Mouse (Mus musculus) CH12.LX (cell line): ENCODE results near the gene Nek1.

Experiments used
- CTCF ChIP-seq, 2 experiments: IDR thresholded peaks in 1 of 2; conservative IDR thresholded peaks in 1 of 2; 2 replicates each; pipeline ENCODE4 v1.5.1; 2011 to 2012; ENCODE audit warnings: low read depth in 2 of 2, low read length in 2 of 2, improper control_type of control experiment in 1 of 2, inconsistent platforms in 1 of 2, mild to moderate bottlenecking in 1 of 2, moderate library complexity in 1 of 2
- E2F4 ChIP-seq: IDR thresholded peaks from 2 replicates; pipeline ENCODE4 v1.6.1; 2011; ENCODE audit warnings: low read depth, low read length, improper control_type of control experiment; ENCODE audit not compliant: insufficient replicate concordance
- EP300 ChIP-seq: IDR thresholded peaks from 2 replicates; pipeline ENCODE4 v1.6.1; 2011; ENCODE audit warnings: low read length, improper control_type of control experiment
- MXI1 ChIP-seq: IDR thresholded peaks from 2 replicates; pipeline ENCODE4 v1.6.1; 2011; ENCODE audit warnings: mild to moderate bottlenecking, low read depth, low read length, improper control_type of control experiment
- RAD21 ChIP-seq: IDR thresholded peaks from 2 replicates; pipeline ENCODE4 v1.6.1; 2011; ENCODE audit warnings: low read depth, mild to moderate bottlenecking, low read length, improper control_type of control experiment, moderate library complexity
- SIN3A ChIP-seq: IDR thresholded peaks from 2 replicates; pipeline ENCODE4 v1.6.1; 2012; ENCODE audit warnings: low read length, improper control_type of control experiment, inconsistent platforms
- USF1 ChIP-seq: IDR thresholded peaks from 2 replicates; pipeline ENCODE4 v1.6.1; 2014; ENCODE audit warnings: low read depth, mild to moderate bottlenecking, inconsistent platforms, low read length, improper control_type of control experiment

DNA sequence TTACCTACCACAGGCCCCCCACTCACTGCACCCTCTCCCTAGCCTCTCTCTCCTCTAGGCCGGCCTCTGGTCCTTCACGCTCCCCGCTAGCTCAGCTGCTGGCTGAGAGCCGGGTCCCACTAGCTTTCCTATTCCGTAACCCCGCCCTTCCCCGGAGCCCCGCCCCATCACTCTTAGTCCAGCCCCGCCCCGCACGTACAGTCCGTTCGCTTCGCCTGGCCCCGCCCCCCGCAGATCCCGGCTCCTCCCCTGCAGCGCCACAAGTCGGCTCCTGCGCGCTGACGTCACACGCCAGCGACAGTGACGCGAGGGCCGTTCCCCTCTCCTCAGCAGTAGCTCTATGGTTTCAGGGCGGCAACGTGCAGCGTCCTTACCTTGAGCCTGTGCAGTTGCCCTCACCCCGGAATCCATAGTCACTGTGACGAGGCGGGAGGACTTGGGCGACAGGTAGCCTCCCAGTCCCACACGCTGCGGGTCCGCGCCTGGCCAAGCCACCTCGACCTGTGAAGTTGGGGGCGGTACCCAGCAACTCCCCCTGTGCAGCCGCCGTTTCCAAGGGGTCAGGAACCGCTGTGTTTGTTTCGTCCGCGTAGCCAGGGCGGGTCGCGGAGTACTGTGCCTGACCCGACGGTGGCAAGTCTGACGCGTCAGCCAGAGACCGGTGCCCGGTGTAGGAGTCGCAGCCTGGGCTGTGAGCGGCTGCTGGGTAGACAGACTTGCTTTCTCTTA lies at the start of gene Nek1:
- TF ChIP-seq SIN3A (peak; percentile 92), USF1 (no peak), MXI1 (peak; percentile 87), RAD21 (no peak), CTCF (conservative IDR thresholded peaks at IDR 0.05 in 1 of 2, IDR thresholded peaks at IDR 0.05 in 1 of 2; ENCODE audit: low read depth in 2 of 2, low read length in 2 of 2) (no peak), E2F4 (no peak), EP300 (no peak)
